Mouse (Mus musculus) liver, adult (tissue): ENCODE results near the gene Hoxd11.

ENCODE experiments used
- GATA4 ChIP-seq: IDR thresholded peaks from 2 replicates; pipeline ENCODE4 v1.6.1; 2014; ENCODE audit warnings: mild to moderate bottlenecking, low read length; ENCODE audit not compliant: insufficient replicate concordance

Hoxd11 gene

DNA sequence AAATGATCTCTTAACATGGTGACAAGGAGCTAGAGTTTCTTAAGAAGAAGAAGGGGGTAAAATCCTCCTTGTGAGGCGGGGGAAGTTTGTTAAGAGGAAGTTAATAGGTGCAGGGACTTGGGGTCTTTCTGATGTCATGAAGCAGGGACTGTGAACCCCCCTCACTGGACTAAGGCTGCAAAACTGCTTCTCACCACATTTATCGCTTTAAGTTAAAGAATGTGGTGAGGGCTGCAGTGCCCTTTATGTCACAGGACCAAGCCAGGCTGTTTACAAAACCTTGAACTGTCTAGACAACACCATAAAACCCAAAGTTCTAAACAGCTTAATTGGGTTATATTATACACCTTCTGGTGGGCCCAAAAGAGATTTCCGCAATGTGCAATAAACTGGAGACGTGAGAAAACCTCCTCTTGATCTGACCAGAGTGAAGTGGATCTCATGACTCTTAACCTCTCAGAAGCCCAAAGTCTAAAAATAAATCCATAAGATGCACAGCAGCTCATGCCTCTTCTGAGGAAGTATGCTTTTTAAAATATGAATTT, 5.8 kb downstream of the Hoxd11 start:
- no peak for TF ChIP-seq GATA4

DNA sequence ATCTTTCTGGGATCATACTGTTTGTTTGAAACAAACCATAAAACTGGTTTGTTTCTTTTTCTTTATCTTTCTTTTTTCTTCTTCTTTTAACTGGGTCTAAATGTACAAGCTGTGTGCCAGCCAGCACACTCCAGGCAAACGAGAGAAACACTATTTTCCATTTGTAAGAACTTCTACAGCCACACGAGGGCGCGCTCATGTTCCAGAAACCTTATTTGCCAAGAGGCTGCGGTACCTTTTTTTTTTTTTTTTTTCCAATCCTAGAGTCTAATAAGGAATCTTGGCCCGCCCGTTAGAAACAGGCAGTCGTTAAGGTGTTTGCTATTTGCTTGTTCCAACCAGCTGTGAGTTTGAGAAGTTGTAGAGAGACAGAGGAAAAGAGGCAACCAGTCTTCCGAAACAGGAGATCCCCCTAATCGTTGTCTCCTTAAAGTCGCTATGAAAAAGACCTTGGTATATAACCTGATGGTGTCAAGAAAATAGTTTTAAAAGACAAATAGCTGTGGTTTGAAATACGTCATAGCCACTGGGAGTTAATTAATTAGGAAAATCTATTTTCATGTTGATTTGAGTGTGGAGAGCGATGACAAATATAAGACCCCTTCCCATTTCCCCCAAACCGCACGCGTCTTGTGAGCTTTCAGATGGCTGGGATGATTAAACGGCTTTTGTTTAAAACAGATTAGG, 7.1 kb downstream of the Hoxd11 start:
- TF ChIP-seq GATA4, result no peak

DNA sequence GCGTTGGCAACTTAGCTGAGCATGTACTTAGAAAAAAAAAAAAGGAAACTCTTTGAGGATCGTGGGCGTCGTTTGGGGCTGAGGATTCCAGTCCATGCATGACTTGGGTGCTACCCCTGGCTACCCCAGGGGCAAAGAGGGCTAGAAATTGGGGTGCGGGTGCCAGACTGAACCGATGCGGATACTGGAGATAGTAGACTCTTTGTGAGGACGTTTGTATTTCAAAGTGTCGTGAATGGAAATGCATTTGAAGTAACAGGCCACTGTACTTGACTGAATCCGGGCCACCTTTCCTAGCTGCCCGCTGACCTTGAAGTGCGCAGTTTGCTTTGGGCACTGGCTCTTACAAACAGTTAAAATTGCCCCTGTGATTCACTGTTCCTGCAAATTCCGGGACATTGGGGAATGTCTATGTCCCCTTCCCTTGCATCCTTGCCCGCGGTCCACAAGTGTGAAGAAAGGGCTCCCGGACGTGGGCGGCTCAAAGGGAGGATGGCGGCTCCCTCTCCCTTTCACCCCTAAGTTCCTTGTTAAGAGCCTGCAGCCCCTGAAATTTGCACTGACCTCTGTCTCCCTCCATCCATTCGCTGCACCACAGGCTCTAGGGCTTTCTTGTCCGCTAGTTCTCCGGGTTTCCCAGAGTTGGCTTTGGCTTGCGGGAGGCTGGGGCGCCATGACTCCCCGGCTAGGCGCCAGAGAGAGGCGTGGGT, 7.8 kb downstream of the Hoxd11 start:
- no peak for TF ChIP-seq GATA4

DNA sequence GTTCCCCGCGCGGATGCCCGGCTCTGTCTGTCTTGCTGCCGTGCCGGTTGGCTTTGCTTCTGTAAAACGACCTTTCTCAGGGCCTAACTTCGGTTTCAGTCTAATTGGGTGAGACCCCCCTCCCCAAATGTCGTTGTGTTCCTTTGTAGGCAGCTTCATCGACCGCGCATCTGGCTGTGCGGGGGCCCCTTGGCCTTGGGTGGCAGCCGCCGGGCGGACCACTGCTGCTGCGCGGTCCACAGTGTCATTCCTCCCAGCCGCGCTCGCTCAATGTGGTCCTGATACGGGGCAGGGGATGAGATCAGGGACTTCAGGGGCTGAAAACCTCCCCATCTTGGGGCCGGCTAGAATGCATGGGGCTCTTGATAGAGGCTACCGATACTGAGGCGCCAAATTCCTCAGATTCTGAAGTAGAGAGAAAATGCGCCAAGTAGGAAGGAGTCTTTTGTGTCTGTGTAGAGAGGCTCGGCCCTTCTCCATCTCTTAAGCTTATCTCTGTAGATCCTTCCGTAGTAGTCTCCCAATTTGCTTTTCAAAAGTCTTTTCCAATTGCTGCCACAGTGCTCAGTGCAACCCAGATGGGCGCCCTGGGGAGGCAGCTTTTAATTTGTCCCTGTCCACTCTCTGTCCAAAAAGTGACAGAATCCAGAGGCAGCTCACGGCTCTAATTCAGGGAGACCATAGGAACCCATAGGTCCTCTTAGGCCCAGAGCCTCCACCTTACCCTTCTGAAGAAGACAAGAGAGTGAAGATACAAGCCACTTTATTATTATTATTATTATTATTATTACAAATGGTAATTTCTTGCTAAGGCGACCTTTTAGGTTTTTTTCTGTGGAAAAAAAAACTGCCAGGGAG, 8.6 kb downstream of the Hoxd11 start:
- no peak for TF ChIP-seq GATA4

DNA sequence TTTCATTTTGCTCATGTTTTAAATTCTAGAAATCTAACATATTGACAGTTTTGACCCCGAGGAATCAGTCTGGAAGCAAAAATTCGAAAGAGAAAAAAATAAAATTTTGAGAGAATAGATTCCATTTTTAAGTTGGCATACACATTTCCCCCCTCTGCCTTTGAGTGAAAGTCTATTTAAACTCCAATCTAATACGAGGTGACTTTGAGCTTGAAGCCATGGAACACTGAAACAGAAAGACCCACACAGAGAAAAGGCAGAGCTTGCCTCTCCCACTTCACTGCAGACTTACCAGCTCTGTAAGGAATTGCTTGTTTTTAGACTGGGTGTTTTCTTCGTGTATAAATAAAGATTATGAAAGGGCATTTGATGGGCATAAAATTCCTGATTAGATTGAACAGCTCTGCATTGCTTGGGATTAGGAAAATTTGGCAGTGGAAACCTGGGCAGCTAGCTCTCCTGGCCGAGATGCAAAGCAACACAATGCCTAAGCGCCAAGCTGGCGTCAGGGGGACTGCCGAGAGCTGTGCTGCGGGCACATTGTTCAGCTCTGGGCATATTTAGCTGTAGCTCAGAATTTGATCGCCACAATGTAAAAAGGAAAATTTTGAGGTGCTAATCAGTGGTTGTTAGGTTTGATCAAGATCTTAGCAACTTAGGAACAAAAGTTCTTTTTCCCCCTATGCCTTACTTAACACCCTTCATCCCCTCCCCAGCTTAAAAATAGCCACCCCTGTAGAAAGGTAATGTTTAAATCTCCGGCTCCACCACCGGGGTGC, 9.6 kb downstream of the Hoxd11 start:
- TF ChIP-seq GATA4, result no peak

DNA sequence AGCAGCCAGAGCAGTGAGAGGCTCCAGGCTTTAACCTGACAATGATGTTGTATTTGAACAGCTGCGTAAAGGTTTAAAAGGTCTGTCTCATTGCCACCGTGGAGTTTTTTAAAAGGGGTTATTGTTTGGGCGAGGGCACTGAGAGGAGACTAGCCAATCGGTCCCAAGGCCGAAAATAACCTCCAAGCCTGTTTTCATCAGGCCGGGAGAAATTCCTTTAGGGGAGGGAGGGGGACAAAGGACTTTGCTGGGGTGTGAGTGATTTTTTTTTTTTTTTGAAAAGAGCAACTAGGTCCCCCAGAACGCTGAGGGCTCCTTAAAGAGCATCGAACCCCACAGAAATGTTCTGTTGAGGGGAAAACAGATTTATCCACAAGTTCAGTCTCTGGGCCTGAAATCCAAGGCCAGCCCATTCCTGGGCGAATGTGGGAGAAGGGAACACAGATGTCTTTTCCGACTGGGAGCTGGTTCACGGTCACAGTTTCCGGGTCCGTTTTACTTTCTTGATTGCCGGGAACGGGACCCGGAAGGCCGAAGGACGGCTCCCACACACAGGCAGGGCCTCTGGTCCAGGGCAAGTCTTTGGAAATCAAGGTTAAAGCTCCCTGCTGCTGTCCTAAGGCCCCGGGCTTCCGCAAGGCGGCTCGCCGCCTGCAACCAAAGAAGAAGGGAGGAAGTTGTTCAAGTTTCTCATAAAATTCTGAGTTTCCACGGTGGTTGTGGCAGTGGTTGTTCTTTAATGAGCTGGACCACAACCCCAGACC, 10.4 kb downstream of the Hoxd11 start:
- TF ChIP-seq GATA4, result no peak

DNA sequence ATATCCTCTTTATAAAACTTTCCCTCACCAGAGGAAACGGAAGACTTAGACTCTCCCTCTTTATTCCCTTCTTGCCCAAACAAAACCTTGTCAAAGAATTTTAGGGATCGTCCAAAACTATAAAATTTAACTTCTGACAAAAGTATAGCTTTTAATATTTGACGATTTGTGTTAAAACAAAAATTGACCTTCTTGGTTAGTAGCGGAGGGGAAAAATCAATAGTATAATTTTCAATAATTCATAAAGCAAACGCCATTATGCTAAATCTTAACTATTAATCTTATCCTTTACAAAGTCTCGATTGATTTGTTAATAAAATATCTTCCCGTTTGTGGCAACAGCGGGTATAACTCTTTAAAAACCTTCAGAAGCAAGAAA, 11.0 kb downstream of the Hoxd11 start:
- no peak for TF ChIP-seq GATA4

DNA sequence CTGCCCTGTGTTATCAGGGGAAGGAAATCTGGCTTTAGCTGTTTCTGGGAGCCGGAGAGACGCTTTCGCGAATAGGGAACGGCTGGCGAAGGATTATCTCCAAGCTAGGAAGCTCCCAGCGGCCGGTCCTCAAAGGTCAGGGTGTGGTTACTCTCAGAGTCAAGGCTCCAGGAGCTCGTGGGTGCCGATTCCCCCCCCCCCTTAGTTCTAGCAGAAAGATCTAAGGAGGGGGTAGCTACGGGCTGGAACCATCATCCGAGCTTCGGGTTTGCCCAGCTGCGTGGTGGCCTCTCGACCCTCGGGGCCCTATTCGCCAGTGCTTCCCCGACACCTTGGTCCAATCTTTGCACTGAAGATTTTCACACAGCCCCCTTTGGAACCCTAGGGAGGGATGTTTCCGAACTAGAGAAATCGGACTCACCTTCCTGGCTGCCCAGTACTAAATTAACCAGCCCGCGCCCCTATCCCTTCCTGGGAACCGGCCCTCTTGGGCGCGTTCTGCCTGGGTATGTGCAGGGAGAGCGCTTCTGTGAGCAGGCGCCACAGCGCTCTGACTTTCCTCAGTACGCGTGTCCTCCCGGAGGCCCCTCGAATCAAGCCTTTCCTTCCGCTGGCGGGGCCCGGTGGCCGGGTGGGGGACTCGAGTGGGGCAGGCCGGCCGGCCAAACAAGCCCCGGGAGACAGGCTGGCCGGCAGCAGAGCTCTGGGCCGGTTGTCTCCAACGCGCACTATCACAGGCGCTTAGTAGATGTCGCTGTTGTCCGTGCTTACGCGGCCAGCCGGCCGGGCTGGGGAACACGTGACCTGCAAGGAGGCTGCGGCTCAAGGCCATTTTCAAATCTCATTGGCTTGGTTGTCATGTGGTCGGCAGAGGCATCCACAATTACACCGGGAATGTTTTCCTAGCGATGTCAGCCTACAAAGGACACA, 11.9 kb downstream of the Hoxd11 start, which contains the start of gene Hoxd10:
Gene Hoxd10 (plus strand): TSS at position 903 of the 930 bp plus-strand sequence.
- TF ChIP-seq GATA4, result no peak

DNA sequence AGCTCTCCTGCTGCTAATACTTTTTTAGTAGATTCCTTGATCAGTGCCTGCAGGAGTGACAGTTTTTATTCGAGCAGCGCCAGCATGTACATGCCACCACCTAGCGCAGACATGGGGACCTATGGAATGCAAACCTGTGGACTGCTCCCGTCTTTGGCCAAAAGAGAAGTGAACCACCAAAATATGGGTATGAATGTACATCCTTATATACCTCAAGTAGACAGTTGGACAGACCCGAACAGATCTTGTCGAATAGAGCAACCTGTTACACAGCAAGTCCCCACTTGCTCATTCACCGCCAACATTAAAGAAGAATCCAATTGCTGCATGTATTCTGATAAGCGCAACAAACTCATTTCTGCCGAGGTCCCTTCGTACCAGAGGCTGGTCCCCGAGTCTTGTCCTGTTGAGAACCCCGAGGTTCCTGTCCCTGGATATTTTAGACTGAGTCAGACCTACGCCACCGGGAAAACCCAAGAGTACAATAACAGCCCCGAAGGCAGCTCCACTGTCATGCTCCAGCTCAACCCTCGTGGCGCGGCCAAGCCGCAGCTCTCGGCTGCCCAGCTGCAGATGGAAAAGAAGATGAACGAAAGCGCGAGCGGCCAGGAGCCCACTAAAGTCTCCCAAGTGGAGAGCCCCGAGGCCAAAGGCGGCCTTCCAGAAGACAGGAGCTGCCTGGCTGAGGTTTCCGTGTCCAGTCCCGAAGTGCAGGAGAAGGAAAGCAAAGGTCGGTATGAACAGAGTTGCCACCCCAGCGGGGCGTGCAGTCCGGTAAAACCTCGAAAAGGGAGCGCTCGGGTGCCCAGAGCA, 12.8 kb downstream of the Hoxd11 start:
- no peak for TF ChIP-seq GATA4

DNA sequence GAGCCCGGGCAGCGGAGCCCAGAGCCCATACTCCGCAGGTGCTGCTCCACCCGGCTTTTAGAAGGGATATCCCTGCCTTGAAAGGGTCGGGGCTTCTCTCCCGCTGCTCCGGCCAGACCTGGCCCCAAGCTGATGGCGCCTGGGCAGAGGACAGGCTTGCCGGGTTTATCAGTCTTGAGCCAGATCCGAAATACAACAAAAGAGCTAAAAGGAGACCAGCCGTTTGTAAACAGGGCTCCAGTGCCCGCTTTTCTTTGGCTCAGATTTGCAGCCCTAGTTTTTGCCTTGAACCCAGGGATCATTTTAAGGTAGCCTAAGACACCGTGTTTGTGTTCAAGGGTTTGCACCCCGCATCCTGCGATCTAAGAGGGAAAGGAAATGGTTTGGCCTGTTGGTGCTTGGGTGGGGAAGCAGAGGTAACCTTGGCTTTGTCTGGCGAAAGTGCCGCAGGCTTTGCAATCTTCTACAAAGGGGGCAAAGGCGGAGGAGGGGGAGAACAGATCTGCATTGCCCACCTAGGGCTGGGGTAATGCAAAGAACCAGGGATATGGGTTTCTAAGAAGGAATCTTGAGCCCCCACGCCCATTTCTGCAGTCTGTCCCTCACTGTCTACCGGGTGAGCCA, 13.6 kb downstream of the Hoxd11 start:
- no peak for TF ChIP-seq GATA4

DNA sequence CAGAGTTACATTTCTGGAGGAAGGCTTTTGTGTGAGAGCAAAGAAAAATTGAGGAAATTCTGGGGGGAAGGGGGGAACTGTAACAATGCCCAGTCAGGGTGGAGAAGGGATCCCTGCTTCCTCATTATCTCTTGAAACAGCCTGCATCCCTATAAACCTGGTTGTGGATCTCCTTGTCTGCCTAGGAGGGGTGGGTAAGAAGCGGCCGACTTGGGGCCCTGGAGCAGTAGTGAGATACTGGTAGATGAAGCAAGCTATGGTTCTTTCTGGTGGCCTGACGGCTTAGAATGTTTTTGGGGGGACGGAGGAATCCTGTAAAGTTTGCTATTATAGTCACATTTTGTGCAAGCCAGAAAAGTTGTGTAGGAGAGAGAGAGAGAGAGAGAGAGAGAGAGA, 14.1 kb downstream of the Hoxd11 start:
- TF ChIP-seq GATA4, result no peak

DNA sequence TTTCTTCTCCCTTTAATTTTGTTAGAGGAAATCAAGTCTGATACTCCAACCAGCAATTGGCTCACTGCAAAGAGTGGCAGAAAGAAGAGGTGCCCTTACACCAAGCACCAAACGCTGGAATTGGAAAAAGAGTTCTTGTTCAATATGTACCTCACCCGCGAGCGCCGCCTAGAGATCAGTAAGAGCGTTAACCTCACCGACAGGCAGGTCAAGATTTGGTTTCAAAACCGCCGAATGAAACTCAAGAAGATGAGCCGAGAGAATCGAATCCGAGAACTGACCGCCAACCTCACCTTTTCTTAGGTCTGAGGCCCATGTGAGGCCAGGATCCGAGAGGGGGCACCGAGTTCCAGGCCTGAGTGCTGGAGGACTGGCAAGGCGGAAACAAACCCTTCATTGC, 14.7 kb downstream of the Hoxd11 start:
- TF ChIP-seq GATA4, result no peak

DNA sequence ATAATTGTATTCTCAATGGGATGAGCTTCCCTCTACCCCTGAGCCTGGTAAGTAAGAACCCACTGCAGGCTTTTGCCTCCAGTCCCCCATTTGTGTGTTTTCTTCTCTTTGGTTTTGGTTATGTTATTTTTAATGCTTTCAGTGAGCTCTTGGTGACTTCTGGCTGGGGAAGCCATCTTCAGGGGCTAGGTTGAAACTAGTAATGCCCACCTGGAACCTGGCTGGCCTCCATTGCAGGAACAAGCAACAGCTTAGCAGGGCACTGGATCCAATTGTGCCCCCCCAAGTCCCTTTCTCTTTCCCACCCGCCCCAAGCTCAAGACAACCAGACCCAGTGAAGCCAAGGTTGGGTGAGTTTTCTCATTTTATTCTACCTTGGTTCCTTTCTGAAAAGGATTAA, 16.0 kb downstream of the Hoxd11 start:
- TF ChIP-seq GATA4, result no peak
